Mouse (Mus musculus) c-Kit-positive CD71-positive TER-119-positive erythroid progenitor cells, embryonic 14.5 days (primary cell): ENCODE measurements around the gene Fcgbp.
"Not testable (repeated sequence)": the region's sequence is repeated elsewhere in the genome, so short reads cannot be mapped to it uniquely, and the experiment has no call there.

ENCODE experiments used
- DNase-seq: peaks from one replicate; pipeline ENCODE4 v3.0.0-alpha.2; 2013; ENCODE audit warnings: low spot score

Fcgbp gene

DNA sequence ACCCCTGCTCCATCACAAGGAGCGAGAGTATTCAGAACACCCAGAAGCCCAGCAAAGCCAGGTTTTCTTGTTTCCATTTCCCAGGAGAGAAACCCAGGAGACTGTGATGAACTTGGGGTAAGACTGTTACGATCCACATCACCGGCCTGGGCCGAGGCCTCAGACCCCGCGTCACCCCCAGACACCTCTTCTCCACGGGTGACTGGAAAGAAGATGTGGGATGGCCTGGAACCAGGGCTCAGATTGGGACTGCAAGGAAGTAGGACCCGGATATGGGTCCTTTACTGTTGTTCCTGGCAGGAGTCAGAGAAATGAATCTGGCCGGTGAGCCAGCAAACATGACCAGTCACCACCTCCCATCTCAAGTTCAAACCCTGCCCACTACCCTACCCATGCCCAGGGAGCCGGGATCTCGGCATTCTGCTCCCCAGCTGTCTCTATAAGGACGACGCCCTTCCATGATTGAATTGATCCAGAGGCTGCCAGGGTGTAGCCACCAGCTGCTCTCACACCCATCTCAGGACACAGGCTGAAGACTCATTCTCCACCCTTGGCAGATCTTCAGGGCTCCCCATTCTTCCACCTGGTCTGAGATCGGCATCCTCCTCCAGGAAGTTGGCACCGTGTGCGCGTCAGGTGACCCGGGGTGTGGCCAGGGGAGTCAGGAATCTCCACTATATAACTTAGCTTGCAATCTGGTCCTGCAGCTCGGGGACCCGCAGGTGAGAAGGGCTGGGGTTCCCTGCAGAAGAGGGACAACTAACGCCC is at the start of gene Fcgbp:
Fcgbp (plus strand) TSS at position 706 of the 768 bp plus-strand sequence.
- no peak for DNase-seq

DNA sequence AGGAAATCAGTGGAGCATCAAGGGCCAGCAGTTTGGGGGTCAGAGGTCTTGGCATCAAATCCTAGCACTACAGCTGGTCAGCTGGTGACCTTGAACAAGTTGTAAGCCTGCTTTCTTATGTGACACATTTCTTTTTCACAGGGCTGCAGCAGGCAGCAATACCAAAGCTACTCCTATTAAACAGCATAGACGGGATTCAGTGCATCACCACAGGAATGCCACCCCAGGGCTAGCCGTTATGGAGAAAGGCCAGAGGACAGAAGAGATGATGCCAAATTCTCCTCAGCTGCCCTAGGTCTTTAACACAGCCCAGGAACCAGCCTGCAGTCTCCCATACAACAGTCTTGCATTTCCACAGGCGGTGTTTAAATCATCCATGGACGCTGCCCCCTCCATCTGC is 26.5 kb upstream of the Fcgbp start:
- no peak for DNase-seq

DNA sequence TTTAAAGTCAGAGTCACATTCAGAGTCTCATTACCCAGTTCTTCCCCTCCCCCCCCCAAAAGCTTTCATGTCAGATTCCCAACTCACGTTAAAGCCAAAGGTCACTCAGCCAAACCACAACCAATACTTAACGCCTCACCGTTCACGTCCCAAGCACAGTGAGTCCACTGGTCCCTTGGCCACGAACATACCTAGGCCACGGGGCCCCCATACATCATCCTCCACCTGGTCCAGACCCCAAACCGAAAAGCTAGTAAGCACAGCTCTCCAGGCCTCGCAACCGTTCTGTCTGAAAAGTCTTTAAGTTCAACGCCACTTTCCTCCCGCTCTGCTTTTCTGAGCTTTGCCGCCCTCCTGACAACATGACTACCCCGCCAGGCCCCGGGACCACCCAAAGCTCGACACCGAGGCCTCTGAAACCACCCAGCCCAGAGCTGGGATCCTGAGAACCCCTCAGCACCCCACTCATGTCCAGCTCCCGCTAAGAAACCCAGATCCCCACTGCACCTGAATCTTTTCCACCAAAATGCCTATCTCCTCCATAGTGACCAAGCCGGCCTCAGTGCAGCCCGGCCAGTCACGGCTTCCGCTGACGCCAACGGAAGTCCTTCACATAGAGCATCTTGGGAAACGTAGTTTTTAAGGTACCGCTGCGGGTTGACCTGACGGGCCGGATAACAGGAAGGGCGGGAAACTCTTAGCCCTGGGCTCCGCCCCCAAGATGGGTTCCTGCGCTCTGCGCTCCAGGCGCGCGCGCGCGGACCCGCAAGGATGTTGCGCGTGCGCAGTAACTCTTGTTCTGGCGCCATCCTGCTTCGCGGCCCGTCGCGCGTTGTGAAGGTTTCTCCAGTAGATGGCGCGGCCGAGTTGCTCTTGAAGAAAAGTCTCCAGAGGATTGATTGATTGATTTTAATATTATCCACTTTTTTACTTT is 21.3 kb upstream of the Fcgbp start, which contains the start of gene Psmc4:
Psmc4 (minus strand) TSS at position 626 of the 934 bp plus-strand sequence.
- DNase-seq: peak; percentile 98

DNA sequence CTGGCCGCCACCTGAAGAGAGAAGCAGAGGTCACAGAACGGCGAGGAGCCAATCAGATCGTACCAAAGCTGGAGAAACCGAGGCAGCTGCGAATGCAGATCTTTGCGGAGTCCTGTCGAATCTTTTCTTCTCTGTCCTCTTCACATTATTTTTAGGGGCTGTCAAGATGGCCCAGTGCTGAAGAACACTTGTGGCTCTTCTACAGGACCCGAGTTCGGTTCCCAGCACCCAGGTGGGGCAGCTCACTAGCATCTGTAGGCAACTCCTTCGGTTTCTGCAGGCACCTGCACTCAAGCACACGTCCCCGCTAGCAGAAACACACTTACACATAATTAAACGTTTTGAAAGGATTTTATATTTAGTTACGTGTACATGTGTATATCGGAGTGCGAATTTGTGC is 20.5 kb upstream of the Fcgbp start:
- no peak for DNase-seq

DNA sequence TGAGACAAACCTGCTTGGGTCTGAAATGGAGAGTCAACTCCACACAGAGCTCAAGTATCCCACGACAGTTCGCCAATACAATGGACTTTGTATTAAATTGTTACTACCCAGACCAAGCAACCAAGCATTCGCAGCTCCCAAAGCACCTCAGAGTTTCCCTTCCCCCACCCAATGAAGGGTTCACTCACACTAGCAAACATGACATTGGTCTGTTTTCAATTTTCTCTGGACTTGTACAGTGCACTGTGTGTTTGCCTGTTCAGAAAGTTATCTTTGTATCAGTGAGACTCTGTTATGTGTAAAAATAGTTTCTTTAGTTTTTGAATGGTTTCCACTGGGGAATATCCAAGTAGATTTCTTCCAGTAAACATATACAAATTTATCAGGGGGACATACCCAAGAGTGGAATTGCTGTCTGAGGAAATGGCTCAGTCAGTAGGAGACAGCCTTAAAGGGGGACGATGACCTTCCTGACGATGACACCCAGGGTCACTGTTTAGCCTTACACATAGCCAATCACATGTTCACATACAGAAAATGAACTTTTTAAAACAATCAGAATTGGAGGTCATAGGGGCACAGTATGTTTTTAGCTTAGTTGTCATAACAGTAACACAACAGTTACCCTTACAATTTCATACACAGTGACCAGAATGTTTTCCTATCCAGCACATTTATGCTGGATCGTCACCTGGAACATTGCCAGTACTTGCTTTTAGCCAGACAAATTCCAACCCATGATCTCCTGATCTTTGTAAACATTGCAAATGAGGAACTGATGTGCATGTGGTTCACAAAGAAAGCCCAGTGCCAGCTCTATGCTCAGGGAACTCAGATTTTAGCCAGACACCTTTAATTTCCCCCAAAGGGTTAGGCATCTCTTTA is 17.7 kb upstream of the Fcgbp start:
- no peak for DNase-seq

DNA sequence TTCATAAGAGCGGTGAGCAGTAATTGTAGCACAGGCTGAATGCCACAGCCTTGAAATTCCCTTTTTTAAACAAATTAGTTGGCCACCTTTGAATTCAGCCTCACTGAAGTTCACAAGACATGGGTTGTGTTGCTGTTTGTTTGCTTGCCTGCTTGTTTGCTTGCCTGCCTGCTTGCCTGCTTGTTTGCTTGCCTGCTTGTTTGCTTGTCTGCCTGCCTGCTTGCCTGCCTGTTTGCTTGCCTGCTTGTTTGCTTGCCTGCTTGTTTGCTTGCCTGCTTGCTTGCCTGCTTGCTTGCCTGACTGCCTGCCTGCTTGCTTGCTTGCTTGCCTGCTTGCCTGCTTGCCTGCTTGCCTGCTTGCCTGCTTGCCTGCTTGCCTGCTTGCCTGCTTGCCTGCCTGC is 11.1 kb upstream of the Fcgbp start:
- no peak for DNase-seq

DNA sequence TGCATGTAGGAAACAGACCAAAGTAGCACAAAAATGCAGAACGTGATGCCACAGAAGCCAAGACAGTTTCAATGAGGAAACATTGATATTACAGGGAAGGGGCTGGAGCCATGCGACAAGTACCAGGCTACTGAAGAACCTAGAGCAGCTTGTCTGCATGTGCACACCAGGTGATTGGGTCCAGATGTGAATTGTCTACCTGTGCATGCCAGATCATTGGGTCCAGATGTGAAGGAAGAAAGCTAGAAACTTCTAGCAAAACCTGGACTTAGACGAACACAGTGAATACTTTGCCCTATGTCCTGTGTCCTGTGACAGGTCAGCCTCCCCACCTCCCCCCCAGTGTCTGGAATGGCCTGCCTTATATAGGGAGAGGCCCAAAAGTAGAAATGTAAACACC is 2.4 kb upstream of the Fcgbp start:
- DNase-seq: no peak

DNA sequence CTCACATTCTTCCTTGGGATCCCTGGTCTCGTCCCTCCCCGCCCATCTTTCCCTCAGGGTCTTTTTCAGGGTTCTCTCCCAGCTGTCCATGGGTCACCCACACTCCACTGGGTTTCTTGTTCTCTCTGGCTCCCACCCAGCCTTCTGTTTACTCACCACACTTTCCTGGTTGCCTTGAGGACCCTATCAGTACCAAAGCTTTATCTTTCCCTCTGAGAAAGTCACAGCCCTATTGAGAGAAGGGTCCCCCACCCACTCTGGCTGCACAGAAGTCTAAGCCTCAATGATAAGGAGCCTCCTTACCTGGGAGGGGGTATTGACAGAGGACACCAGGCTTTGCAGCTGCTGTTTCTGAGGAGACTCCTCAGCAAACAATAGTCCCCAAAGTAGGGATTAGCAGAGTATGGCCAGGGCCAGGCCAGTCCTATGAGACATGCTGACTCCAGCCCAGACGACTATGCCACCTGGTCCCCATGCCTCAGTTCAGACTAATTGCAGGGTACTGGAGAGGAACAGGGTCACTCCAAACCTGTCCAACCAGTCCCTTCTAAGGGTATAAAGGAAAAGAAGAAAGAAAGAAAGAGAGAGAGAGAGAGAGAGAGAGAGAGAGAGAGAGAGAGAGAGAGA is 1.4 kb upstream of the Fcgbp start:
- DNase-seq: no peak

DNA sequence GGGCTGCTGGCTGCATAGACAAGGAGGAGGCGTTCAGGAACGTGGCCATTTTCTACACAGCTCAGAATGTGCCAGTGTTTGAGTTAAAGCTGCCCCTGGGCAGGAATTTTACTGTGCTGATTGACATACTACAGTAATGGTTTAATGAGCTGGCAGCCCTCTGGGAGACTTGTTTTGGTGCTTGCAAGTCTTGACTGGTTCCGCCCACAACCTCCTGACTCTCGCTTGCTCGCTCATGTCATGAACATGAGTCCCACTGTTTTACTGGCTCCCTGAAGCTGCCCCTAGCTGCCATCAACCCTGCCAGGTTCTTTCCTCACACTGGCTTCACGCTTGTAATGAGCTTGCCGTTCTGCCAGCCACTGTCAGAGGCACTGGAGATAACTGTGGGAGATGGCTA is 13.2 kb downstream of the Fcgbp start:
- DNase-seq: no peak

DNA sequence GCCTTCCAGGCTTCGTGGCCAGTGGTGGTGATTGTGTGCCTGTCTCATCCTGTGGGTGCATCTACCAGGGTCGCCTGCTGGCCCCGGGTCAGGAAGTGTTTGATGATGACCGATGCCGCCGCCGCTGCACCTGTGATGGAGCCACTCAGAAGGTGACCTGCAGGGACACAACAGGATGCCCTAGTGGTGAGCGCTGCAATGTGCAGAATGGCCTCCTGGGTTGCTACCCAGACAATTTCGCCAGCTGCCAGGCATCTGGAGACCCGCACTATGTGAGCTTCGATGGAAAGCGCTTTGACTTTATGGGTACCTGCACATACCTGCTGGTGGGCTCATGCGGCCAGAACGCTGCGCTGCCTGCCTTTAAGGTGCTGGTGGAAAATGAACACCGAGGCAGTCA is 15.2 kb downstream of the Fcgbp start:
- DNase-seq: no peak

DNA sequence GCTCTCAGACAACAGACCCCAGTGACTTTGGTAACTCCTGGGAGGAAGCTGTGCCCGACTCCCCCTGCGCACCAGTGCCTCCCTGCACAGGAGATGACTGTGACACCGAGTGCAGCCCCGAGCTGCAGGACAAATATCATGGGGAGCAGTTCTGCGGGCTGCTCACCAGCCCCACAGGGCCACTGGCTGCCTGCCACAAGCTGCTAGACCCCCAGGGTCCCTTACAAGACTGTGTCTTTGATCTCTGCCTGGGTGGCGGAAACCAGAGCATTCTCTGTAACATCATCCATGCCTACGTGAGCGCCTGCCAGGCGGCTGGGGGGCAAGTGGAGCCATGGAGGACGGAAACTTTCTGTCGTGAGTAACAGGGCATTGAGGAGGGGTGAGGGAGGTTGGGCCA is 22.5 kb downstream of the Fcgbp start:
- no peak for DNase-seq

DNA sequence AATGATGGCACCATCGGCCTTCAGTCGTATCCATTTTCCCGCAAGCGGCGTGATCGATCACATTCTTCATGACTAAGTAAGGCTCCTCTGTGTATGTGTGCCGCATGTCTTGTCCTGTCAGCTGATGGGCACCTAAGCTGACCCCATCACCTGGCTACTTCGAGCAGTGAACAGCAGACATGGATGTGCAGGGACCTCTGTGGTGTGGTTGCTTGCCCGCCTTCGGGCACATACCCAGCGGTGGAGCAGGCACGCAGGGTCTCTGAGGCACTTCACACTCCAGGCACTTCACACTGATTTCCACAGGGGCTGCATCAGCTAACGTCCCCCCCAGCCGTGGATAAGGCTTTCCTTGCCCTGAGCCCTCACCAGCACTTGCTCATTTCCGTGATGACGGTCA is 28.1 kb downstream of the Fcgbp start:
- DNase-seq: no peak

DNA sequence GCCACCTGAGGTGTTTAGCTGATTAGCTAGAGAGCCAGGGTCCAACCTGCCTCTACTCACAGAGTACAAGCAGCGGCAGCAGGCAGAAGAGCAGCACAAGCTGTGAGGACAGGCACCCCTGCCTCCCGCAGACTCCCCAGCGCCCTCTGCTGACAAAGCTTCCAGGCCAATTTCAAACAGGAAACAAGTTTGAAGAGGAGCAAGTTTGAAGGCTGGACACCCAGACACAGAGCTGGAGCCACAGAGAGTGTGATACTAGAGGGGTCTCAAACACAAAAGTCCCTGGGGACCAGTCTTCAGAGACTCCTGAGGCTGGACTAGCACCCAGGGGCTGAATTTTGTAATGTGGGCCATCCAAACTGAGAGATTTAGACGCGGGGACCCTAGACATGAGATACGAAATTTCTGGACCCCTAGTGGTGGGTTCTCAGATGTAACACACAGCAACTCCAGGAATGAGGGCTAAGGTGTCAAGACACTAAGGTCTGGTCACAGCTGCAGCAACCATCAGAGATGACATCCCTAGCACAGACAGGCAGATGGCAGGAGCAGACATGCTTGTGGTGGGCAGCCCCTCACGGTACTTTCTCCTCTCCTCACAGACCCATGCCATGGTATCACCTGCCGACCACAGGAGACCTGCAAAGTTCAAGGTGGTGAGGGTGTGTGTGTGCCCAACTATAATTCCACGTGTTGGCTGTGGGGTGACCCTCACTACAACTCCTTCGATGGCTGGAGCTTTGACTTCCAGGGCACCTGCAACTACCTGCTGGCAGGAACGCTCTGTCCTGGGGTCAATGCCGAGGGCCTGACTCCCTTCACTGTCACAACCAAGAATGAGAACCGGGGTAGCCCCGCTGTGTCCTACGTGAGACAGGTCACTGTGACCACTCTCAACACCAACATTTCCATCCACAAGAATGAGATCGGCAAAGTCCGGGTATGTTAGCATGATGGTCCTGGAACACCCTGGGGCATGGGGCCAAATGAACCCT is 29.9 kb downstream of the Fcgbp start:
- DNase-seq: no peak

DNA sequence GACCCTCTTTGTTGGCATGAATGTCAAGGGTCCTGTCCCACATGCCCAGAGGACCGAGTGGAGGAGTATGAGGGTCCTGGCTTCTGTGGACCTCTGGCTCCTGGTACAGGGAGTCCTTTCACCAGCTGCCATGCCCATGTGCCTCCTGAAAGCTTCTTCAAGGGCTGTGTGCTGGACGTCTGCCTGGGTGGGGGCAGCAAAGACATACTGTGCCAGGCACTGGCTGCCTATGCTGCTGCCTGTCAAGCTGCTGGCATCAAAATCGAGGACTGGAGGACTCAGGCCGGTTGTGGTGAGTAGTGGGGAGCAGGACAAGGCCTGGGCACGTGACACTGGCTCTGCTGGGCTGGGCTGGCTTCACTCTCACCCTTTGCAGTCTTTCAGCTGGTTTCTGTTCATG is 31.9 kb downstream of the Fcgbp start:
- DNase-seq: not testable (repeated sequence)

DNA sequence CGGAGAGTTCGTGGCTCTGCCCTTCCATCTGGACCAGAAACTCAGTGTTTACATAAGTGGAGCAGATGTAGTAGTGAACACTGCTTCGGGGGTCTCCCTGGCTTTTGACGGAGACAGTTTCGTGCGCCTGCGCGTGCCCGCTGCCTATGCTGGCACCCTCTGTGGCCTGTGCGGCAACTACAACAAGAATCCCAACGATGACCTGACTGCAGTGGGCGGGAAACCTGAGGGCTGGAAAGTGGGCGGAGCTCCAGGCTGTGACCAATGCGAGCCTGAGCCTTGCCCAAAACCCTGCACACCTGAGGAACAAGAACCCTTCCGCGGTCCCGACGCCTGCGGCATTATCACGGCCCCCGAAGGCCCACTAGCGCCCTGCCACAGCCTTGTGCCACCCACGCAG is 33.6 kb downstream of the Fcgbp start:
- no peak for DNase-seq

DNA sequence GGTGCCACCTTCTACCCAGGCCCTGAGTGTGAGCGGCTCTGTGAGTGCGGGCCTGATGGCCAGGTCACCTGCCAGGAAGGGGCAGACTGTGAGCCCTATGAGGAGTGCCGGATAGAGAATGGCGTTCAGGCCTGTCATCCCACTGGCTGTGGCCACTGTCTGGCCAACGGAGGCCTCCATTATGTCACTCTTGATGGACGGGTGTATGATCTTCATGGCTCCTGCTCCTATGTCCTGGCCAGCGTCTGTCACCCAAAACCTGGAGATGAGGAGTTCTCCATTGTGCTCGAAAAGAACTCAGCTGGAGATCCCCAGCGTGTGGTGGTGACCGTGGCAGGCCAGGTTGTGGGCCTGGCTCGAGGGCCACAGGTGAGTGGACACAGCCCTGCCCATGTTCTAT is 35.2 kb downstream of the Fcgbp start:
- DNase-seq: no peak

DNA sequence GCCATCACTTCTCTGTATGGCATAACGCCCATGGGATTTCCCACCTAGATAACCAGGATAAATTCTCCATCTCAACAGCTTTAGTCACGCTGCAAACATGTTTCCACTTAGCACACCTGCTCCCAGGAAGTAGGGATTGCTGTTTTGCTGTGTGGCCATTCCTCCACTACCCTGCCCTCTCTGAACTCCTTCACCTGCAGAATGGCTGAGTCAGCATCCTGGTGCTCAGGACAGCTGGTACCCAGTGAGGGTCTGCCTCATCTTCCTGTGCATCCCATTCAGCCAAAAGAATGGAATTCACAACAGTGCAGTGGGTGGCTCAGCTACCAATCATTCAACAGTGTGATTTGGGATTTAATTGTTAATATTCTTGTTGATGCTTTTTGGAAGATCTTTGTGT is 43.6 kb downstream of the Fcgbp start:
- DNase-seq: no peak

DNA sequence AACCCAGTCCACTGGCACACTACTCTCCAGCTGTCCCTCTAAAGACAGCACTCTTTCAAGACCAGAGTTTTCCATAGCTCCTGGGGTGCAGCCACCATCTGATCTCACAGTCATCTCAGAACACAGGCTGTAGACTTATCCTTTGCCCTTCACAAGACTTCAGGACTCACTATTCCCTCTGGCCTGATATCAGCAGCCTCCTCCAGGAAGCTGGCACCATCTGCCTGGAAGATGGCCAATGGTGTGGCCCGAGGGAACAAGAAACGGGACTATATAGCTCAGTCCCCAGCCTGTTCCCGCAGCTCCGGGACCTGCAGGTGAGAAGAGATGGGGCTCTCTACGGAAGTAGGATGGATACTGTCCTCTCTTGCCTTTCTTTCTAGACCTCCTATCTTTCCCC is 58.1 kb downstream of the Fcgbp start, which contains the start of gene 9530053A07Rik:
9530053A07Rik (plus strand) TSS at position 301 of the 400 bp plus-strand sequence.
- DNase-seq: no peak

DNA sequence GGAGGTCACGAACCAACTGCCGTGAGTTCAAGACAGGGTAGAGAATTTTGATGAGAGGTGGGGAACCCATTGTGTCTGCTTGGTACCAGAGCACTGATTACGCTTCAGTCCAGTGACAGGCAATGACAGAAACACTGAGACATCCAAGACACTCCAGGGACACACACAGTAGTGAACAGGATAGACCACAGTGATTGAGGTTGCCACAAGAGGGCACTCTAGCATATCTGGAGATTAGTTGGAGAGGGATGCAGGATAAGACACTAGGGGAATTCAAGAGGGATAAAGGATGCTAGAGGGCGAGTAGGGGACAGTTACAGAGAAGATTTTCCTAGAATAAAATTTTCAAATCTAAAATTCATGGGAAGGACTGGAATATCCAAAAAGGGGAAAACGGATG is 66.6 kb downstream of the Fcgbp start:
- DNase-seq: peak; percentile 22

DNA sequence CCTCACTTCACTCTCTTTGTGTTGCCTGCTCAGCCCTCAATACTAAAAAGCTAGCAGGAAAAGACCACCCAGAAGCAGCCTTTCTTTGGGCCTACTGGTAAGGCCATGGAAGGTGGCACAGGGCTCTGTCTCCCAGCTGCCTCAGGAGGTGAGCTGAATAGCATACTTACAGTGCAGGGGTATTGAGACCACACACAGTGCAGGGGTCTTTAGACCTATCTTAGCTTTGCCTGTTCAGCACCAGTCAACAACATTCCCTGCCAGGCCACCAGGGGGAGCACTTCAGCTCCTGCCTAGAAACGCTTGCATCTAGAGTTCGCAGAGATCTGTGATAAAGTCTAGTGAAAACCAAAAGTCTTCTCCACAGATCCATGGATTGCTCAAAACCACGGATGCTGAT is 77.2 kb downstream of the Fcgbp start:
- DNase-seq: peak; percentile 40
